Mouse (Mus musculus) limb, embryonic 13.5 days (tissue): ENCODE data around the gene Hsd17b13. TPM values are rescaled to one million over a fixed set of nuclear protein-coding genes. Genes with fewer than 3 reads are reported as not detected.
"Not testable (repeated sequence)": the region's sequence is repeated elsewhere in the genome, so short reads cannot be mapped to it uniquely, and the experiment has no call there.

ENCODE experiments used
- ATAC-seq: fragments of 200-750 bp; cut with Nextera tagmentation; 2 replicates; pipeline ENCODE4 v1.8.0; 2017; ENCODE audit warnings: low read depth, moderate number of reproducible peaks, moderate TSS enrichment; ENCODE audit not compliant: low FRiP score
- H3K27ac ChIP-seq: fragments of 300-500 bp; sonication (generic); 2 replicates; pipeline ENCODE4 v1.5.1; 2015; ENCODE audit warnings: inconsistent platforms, mild to moderate bottlenecking, moderate library complexity
- H3K27me3 ChIP-seq: fragments of 300-500 bp; sonication (generic); 2 replicates; pipeline ENCODE4 v1.6.1; 2015; ENCODE audit warnings: mild to moderate bottlenecking, inconsistent platforms
- H3K36me3 ChIP-seq: fragments of 300-500 bp; sonication (generic); 2 replicates; pipeline ENCODE4 v1.6.1; 2015; ENCODE audit warnings: inconsistent platforms, mild to moderate bottlenecking, moderate library complexity
- H3K4me1 ChIP-seq: fragments of 300-500 bp; sonication (generic); 2 replicates; pipeline ENCODE4 v1.6.1; 2015; ENCODE audit warnings: inconsistent platforms
- H3K4me2 ChIP-seq: fragments of 300-500 bp; sonication (generic); replicated peaks from 2 replicates; pipeline ENCODE4 v1.6.1; 2015; ENCODE audit warnings: inconsistent platforms, mild to moderate bottlenecking, moderate library complexity
- H3K4me3 ChIP-seq: fragments of 300-500 bp; sonication (generic); 2 replicates; pipeline ENCODE4 v1.5.1; 2015; ENCODE audit warnings: moderate library complexity, mild to moderate bottlenecking, inconsistent platforms
- H3K9ac ChIP-seq: fragments of 300-500 bp; sonication (generic); 2 replicates; pipeline ENCODE4 v1.6.1; 2015; ENCODE audit warnings: mild to moderate bottlenecking, inconsistent platforms
- H3K9me3 ChIP-seq: fragments of 300-500 bp; sonication (generic); 2 replicates; pipeline ENCODE4 v1.6.1; 2016; ENCODE audit warnings: inconsistent platforms
- WGBS: fragments of 180-500 bp; shearing (Covaris S2); methylation state at CpG from one replicate; pipeline ENCODE4 v1.1.7; 2015; 5-methylcytosine and 5-hydroxymethylcytosine counted together
- polyA plus RNA-seq: library from polyadenylated mRNA; unstranded; fragments of >200 nt; fragmentation: Nextera tagmentation; extraction: Ambion mirVana; gene quantifications from 2 replicates; pipeline ENCODE4 v1.2.1, GENCODE M21; 2015

Hsd17b13 gene
- polyA plus RNA-seq, result 0.23 TPM in 1 of 2 replicates, not detected in the other

DNA sequence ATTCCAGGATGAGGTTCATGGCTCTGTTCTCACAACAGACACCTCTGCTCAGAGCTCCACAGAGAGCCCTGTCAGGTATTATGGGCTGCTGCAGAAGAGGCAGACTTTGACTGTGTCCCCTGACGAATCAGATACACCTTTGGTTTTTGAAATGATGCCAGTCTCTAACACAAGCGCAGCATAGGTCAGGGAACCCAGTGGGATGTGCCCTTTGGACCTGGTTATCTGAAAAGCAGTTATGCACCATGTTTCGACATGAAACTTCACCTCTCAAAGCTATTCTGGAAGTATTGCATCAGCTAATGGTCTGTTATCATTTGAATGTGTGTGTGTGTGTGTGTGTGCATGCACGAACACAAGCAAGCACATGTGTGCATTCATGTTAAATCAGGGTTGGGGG lies at the start of gene Hsd17b13:
TSS of gene Hsd17b13 (minus strand) at position 114 of the 400 bp plus-strand sequence.
- H3K4me1 ChIP-seq, result 0 out of 2 replicates have a peak, but pooled peaks cover 2% of the 10 kb centered on the region

DNA sequence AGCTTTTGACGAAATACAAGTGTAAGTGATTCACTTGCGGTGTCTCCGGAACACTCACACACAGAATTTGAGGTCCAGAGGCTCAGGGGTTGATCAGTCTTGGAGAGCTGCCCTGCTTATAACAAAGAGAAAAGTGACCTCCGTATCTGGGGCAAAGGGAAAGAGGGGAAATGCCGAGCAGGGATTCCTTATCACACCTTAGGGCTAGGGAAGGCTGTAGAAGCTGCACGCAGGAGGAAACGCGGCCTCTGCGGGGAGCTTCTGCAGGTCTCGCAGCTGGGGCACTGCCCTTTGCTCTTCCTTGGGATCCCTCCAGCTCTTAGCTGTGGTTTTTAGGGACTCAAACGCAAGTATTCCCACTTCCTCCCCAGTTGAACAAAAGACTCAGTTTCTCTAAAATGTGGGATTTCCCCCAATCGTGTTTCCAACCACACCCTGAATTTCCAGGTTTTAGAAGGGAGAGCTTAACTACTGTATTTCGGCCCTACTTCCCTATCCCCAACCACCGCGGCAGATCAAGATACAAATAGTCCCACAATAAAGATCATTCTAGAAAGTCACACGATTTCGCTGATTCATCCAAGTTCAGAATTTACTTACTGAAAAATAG lies 48.1 kb upstream of the Hsd17b13 start:
- Histone ChIP-seq H3K4me1 (peaks cover 13% of the 10 kb centered on the region), H3K4me2 (no peak overlapping the region), H3K4me3 (no peak overlapping the region), H3K9me3 (no peaks in the 10 kb centered on the region), H3K27me3 (peaks cover 6% of the 10 kb centered on the region; the same call in 1 of the 2 replicates), H3K36me3 (no peaks in the 10 kb centered on the region), H3K9ac (no peak overlapping the region), H3K27ac (no peak overlapping the region)
- 40% methylated on average over 17 of the region's 17 CpGs for WGBS
- ATAC-seq, result no peak

More for the DNA sequence above, at the start of gene Hsd17b13:
- no peak for ATAC-seq
- no peak within 1 kb of the TSS for H3K4me3 ChIP-seq
- H3K27me3 ChIP-seq, result no peaks in the 10 kb centered on the region
- no peaks in the 10 kb centered on the region for H3K9me3 ChIP-seq
- 87% methylated on average over 4 of the region's 4 CpGs for WGBS
- no peaks in the 10 kb centered on the region for H3K36me3 ChIP-seq
- no peak within 1 kb of the TSS for H3K4me2 ChIP-seq
- no peak within 1 kb of the TSS for H3K9ac ChIP-seq
- no peak within 1 kb of the TSS for H3K27ac ChIP-seq

DNA sequence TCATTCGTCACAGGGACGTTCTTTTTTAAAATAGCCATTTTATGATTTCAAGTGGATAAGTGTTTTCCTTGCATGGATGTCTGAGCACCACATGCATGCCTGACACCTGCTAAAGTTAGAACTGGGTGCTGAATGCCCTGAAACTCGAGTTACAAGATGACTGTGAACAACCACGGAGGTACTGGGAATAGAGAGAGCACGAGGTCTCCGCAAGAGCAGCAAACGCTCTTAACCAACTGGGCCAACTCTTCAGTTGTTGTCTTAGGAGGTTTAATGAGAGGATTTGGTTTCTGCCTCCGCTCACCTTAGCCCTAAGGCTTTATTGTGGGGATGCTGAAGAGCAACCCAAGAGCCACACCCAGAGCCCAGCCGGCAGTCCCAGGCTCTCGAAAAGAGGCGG lies 47.6 kb upstream of the Hsd17b13 start:
- WGBS, result 66% methylated on average over 11 of the region's 11 CpGs
- H3K9me3 ChIP-seq, result no peaks in the 10 kb centered on the region
- no peak overlapping the region for H3K27ac ChIP-seq
- ATAC-seq, result no peak
- no peak overlapping the region for H3K9ac ChIP-seq
- H3K4me3 ChIP-seq, result no peak overlapping the region
- peaks cover 13% of the 10 kb centered on the region for H3K4me1 ChIP-seq
- peaks cover 6% of the 10 kb centered on the region; the same call in 1 of the 2 replicates for H3K27me3 ChIP-seq
- no peaks in the 10 kb centered on the region for H3K36me3 ChIP-seq
- H3K4me2 ChIP-seq, result no peak overlapping the region

DNA sequence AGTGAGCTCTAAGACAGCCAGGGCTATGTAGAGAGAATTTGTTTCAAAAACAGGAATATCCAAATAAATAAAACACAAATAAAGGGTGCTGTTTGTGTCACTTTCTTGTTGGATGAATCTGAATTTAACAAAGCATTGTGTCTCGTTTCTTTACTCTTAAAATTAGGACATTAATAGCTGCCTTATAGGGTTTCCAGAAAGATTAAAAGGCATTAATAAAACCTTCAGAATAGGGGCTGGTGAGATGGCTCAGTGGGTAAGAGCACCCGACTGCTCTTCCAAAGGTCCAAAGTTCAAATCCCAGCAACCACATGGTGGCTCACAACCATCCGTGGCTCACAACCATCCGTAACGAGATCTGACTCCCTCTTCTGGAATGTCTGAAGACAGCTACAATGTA lies 47.0 kb upstream of the Hsd17b13 start:
- H3K4me3 ChIP-seq, H3K36me3 ChIP-seq, H3K27ac ChIP-seq, H3K27me3 ChIP-seq, H3K4me2 ChIP-seq, ATAC-seq, H3K9ac ChIP-seq, H3K9me3 ChIP-seq: not testable (repeated sequence)
- 80% methylated on average over 5 of the region's 5 CpGs for WGBS
- peaks cover 13% of the 10 kb centered on the region for H3K4me1 ChIP-seq

DNA sequence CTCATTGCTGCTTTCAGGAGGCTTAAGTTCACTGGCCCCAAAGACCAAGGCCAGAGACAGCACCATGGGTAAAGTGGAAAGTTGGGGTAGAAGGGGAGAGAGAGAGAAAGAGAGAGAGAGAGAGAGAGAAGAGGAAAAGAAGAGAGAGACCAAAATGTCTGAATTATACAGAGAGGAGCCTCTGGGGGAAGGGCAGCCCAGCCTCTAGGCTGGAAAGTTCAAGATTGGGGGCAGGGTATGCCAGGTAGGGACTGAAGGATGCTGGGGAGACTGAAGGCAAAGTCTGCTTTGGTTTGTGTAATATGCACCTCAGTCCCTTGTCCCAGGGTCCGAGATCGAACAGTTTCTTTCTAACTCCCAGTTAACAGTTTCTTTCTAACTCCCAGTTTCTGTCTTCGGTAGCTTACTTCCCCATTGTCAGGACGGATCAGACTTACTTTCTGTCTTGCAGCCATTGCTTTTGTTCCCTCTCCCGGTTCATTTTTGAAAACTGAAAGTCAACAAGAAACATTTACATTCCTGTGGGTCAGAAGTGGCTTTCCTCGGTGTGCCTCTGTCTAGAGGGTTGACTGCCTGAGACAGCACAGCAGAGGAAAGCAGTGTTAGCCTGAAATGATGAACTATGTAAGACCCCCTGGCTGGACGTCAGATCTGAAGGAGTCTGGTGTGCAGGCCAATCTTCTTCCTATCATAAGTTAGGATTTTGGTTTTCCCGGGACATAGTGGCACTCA lies 46.2 kb upstream of the Hsd17b13 start:
- Histone ChIP-seq H3K9me3 (no peaks in the 10 kb centered on the region), H3K4me1 (peaks cover 13% of the 10 kb centered on the region), H3K27ac (no peak overlapping the region), H3K9ac (no peak overlapping the region), H3K36me3 (no peaks in the 10 kb centered on the region), H3K27me3 (peaks cover 6% of the 10 kb centered on the region; the same call in 1 of the 2 replicates), H3K4me2 (no peak overlapping the region), H3K4me3 (no peak overlapping the region)
- ATAC-seq, result no peak
- WGBS, result 79% methylated on average over 8 of the region's 8 CpGs

DNA sequence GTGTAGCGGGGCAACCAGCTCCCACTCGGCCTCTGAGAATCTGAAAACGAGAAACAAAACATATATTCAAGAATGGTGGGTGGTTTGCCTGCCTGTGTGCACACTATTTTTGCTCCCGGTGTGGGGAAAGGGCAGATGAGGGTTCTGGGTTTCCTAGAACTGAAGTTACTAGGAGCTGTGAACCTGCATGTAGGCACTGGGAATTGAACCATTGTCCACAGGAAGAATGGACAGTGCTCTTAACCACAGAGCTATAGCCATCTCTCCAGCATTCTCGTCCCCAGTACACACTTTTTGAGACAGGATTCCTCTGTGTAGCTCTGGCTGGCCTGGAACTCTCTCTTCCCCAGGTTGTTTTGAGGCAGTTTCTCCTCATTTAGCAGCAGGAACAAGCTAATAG lies 45.3 kb upstream of the Hsd17b13 start:
- Histone ChIP-seq H3K27me3 (peaks cover 6% of the 10 kb centered on the region; the same call in 1 of the 2 replicates), H3K27ac (no peak overlapping the region), H3K36me3 (peaks cover 5% of the 10 kb centered on the region), H3K4me1 (peaks cover 13% of the 10 kb centered on the region), H3K9me3 (no peaks in the 10 kb centered on the region), H3K4me2 (peak overlapping the region; percentile 66), H3K9ac (no peak overlapping the region), H3K4me3 (peak overlapping the region; percentile 55)
- 22% methylated on average over 5 of the region's 5 CpGs for WGBS
- no peak for ATAC-seq

DNA sequence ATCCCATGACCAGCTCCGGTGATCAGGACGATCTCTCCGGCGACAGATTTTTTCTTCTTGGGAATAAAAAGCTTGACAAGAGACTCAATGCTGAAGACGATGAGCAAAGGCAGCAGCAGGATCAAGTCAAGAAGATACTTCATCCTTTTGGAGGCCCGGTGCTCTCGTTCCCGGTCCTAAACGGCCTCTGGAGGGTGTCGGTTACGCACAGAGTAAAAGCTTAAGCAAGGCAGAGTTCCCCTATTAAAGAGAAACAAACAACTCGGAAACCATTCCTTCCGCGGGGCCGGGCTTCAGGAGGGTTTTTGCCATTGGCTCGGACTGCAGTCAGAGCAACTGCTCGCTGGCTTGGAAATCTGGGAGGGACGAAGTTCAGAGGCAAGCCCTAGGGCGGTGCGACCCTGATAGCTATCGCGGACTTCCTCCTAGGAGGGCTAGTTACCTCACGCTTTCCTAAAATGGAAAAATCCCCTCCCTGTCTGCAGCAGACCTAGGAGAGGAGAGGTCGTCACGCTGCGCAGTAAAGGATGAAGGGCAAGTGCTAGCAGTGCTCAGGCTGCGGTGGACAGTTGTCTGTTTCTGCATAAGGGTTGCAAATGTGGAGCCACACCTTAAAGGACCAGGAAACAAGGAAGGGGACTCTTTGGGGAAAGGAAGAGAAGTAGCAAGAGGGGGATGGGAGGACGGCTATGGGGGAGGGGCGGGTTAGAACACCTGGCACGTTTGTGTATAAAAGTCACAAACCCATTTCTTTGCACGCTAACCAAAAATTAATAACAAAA lies 44.6 kb upstream of the Hsd17b13 start, which contains the start of gene Hsd17b11:
TSS of gene Hsd17b11 (minus strand) at position 323 of the 782 bp plus-strand sequence.
- Histone ChIP-seq H3K27ac (peak within 1 kb of the TSS; percentile 10), H3K9ac (peak within 1 kb of the TSS; percentile 70)

DNA sequence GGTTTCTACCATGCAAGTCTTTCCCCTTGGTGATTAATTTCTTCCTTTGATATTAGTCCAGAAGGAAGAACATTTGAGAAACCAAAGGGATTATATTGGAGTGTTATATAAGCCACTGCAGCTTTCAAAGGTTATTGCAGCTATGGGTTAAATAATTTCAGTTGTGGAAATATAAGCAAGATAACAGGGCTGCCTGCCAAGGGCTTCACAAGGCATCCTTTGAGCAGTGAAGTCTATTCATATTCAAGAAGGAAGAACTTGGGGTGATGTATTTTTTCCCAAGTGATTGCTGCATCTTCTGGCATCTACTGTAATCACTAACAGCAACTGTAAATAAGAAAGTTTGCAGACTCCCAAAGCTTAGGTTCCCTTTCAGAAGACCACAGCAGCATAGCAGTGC lies 34.2 kb upstream of the Hsd17b13 start:
- no peaks in the 10 kb centered on the region for H3K27me3 ChIP-seq
- H3K36me3 ChIP-seq, result peaks cover 7% of the 10 kb centered on the region
- no peak overlapping the region for H3K9ac ChIP-seq
- H3K4me3 ChIP-seq, result no peak overlapping the region
- no peaks in the 10 kb centered on the region for H3K4me1 ChIP-seq
- no peak for ATAC-seq
- H3K9me3 ChIP-seq, result no peaks in the 10 kb centered on the region
- H3K4me2 ChIP-seq, result no peak overlapping the region
- H3K27ac ChIP-seq, result no peak overlapping the region

More for the DNA sequence above, 44.6 kb upstream of the Hsd17b13 start, which contains the start of gene Hsd17b11:
- ATAC-seq, result peak; percentile 91
- peak within 1 kb of the TSS; percentile 66 for H3K4me2 ChIP-seq
- H3K27me3 ChIP-seq, result peaks cover 6% of the 10 kb centered on the region; the same call in 1 of the 2 replicates
- peaks cover 13% of the 10 kb centered on the region for H3K4me1 ChIP-seq
- no peaks in the 10 kb centered on the region for H3K9me3 ChIP-seq
- H3K36me3 ChIP-seq, result peaks cover 13% of the 10 kb centered on the region
- under 1% methylated on average over 31 of the region's 31 CpGs for WGBS
- peak within 1 kb of the TSS; percentile 55 for H3K4me3 ChIP-seq

DNA sequence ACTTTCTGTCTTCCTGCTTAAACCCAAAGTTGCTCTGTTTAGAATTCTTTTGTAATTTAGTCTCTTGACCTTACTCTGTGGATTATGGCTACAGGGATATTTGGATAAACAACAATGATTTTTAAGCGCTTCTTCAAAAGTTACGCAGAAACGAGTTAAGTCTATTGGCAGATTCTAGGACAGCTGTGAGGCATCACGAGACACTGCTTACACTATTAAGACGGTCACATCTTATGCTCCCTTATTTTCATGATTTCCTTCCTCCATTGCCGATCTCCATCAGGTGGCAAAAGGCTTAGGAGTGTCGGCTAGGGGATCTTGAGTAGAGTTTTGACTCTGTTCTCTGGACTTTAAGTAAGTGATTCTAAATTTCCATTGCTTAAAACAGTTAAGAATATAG lies 33.1 kb upstream of the Hsd17b13 start:
- ATAC-seq, result no peak
- 91% methylated on average over 7 of the region's 7 CpGs for WGBS
- Histone ChIP-seq H3K27me3 (no peaks in the 10 kb centered on the region), H3K4me1 (no peaks in the 10 kb centered on the region), H3K9me3 (no peaks in the 10 kb centered on the region), H3K4me3 (no peak overlapping the region), H3K9ac (no peak overlapping the region), H3K4me2 (no peak overlapping the region), H3K27ac (no peak overlapping the region), H3K36me3 (peaks cover 7% of the 10 kb centered on the region)

DNA sequence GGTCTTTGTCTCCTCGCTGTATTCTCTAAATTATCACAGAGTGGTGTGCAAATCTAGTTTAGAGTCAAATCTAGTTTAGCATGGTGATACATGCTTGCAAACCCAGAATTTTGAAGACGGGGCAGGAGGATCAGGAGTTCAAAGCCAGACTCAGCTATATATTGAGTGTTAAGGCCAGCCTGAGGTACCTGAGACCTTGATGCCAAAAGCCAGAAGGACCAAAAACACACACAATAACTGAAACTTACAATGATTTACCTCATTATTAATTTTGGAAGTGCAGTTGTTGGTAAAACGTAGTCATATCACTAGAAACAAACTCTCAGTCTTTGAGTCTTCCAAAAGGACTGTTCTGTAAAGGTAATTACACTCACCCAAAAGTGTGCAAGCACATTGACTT lies 32.2 kb upstream of the Hsd17b13 start:
- H3K27me3 ChIP-seq, result no peaks in the 10 kb centered on the region
- H3K36me3 ChIP-seq, result peaks cover 7% of the 10 kb centered on the region
- no peaks in the 10 kb centered on the region for H3K9me3 ChIP-seq
- 91% methylated on average over 3 of the region's 3 CpGs for WGBS
- no peak overlapping the region for H3K27ac ChIP-seq
- no peaks in the 10 kb centered on the region for H3K4me1 ChIP-seq
- no peak overlapping the region for H3K4me2 ChIP-seq
- H3K4me3 ChIP-seq, result no peak overlapping the region
- ATAC-seq, result no peak
- H3K9ac ChIP-seq, result no peak overlapping the region

DNA sequence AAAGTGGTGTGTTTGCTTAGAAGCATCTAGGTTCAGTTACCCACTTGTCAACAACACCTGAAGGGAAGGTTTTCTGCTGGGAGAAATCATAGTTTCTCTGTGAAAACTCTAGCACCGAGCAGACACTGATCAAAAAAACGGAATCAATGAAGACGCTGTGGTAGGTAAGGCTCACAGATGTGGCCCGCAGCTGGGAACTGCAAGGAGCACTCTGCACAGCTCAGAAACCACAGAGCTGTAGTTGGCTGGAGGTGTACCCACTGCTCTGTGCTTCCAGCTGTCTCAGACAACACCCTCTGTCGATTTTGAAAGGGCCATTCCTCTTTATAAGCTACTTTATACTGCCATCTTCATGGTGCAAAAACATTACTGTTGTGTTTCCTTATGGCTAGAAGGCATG lies 30.6 kb upstream of the Hsd17b13 start:
- ATAC-seq, result no peak
- Histone ChIP-seq H3K9ac (no peak overlapping the region), H3K4me3 (no peak overlapping the region), H3K4me1 (peaks cover 3% of the 10 kb centered on the region; the same call in 1 of the 2 replicates), H3K36me3 (peaks cover 7% of the 10 kb centered on the region), H3K9me3 (no peaks in the 10 kb centered on the region), H3K27ac (no peak overlapping the region), H3K27me3 (no peaks in the 10 kb centered on the region), H3K4me2 (no peak overlapping the region)
- WGBS, result 73% methylated on average over 5 of the region's 5 CpGs

DNA sequence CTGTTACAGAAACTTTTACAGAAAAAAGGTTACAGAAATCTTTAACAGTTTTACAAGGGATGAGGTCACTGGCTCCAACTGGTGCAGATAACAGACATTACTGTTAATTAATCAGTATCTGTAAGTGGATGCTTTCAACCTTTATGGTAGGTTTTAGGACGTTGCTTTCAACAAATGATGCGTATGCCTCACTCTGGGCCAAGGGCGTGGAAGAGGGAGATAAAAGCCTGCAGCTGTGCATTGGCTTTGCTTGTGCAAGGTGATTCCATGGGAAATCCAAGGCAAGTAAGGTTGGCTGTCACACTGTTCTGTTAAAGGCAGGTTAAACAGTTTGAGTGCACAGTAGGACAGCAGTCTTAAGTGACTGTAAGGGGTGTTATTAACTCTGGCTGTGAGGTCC lies 29.6 kb upstream of the Hsd17b13 start:
- no peak for ATAC-seq

More for the DNA sequence above, 29.6 kb upstream of the Hsd17b13 start:
- no peaks in the 10 kb centered on the region for H3K9me3 ChIP-seq
- 72% methylated on average over 3 of the region's 3 CpGs for WGBS
- H3K36me3 ChIP-seq, result peaks cover 7% of the 10 kb centered on the region
- H3K27me3 ChIP-seq, result no peaks in the 10 kb centered on the region
- H3K27ac ChIP-seq, result no peak overlapping the region
- no peak overlapping the region for H3K9ac ChIP-seq
- H3K4me3 ChIP-seq, result no peak overlapping the region
- H3K4me2 ChIP-seq, result no peak overlapping the region
- H3K4me1 ChIP-seq, result peaks cover 3% of the 10 kb centered on the region; the same call in 1 of the 2 replicates
